Mouse (Mus musculus): ENCODE measurements around the gene Ankrd13b.
A peak's percentile ranks its signal among the peaks of the same experiment; 100 is the strongest.

The Ankrd13b gene

GRCm38 (mm10) chr11:77462283-77463100, 27.0 kb downstream of the Ankrd13b start, which contains the start of gene Coro6:
TSS of gene Coro6 (plus strand) at chr11:77462411.
- DNase-seq (ENCODE audit: low spot score): peak; percentile 80

GRCm38 (mm10) chr11:77461856-77462255, 27.6 kb downstream of the Ankrd13b start:
- DNase-seq (ENCODE audit: low spot score): no peak

- no peak for DNase-seq (ENCODE audit: low spot score)
These were observed 32.6 kb downstream of the Ankrd13b start for GRCm38 (mm10) chr11:77456866-77457265.

- DNase-seq (ENCODE audit: low spot score): no peak
These were observed 33.5 kb downstream of the Ankrd13b start for GRCm38 (mm10) chr11:77455770-77456510.

GRCm38 (mm10) chr11:77453388-77453787, 36.1 kb downstream of the Ankrd13b start:
- DNase-seq (ENCODE audit: low spot score): no peak

GRCm38 (mm10) chr11:77451670-77452069, 37.8 kb downstream of the Ankrd13b start:
- no peak for DNase-seq (ENCODE audit: low spot score)

GRCm38 (mm10) chr11:77449224-77449623, 40.3 kb downstream of the Ankrd13b start:
- DNase-seq (ENCODE audit: low spot score): no peak

- peak; percentile 40 for DNase-seq (ENCODE audit: low spot score)
These were observed 42.8 kb downstream of the Ankrd13b start for GRCm38 (mm10) chr11:77446628-77447041.

- DNase-seq (ENCODE audit: low spot score): no peak
These were observed 44.5 kb downstream of the Ankrd13b start for GRCm38 (mm10) chr11:77444939-77445338.

- DNase-seq (ENCODE audit: low spot score): no peak
These were observed 47.0 kb downstream of the Ankrd13b start for GRCm38 (mm10) chr11:77442186-77443170.

- DNase-seq (ENCODE audit: low spot score): no peak
These were observed 48.5 kb downstream of the Ankrd13b start for GRCm38 (mm10) chr11:77441020-77441419.

- no peak for DNase-seq (ENCODE audit: low spot score)
These were observed 49.4 kb downstream of the Ankrd13b start for GRCm38 (mm10) chr11:77440081-77440480.

- no peak for DNase-seq (ENCODE audit: low spot score)
These were observed 52.5 kb downstream of the Ankrd13b start for GRCm38 (mm10) chr11:77437026-77437425.

- no peak for DNase-seq (ENCODE audit: low spot score)
These were observed 61.0 kb downstream of the Ankrd13b start for GRCm38 (mm10) chr11:77428446-77428845.

GRCm38 (mm10) chr11:77423175-77423859, 66.2 kb downstream of the Ankrd13b start:
- DNase-seq (ENCODE audit: low spot score): peak; percentile 42

Data from yolk sac, embryonic 10.5 days (tissue).